Mouse (Mus musculus) lung, adult 2 months (tissue): ENCODE data around the gene Zfp869.

Experiments used
- CTCF ChIP-seq: fragments of 200-500 bp; IDR thresholded peaks from 2 replicates; pipeline ENCODE4 v1.5.1; 2011; ENCODE audit warnings: mild to moderate bottlenecking, low read length, control low read depth; ENCODE audit not compliant: insufficient read depth
- POLR2A ChIP-seq: fragments of 200-500 bp; IDR thresholded peaks from 2 replicates; pipeline ENCODE4 v1.6.1; 2011; ENCODE audit warnings: low read depth, mild to moderate bottlenecking, control low read depth, low read length, borderline replicate concordance; ENCODE audit errors: extremely low read depth

DNA sequence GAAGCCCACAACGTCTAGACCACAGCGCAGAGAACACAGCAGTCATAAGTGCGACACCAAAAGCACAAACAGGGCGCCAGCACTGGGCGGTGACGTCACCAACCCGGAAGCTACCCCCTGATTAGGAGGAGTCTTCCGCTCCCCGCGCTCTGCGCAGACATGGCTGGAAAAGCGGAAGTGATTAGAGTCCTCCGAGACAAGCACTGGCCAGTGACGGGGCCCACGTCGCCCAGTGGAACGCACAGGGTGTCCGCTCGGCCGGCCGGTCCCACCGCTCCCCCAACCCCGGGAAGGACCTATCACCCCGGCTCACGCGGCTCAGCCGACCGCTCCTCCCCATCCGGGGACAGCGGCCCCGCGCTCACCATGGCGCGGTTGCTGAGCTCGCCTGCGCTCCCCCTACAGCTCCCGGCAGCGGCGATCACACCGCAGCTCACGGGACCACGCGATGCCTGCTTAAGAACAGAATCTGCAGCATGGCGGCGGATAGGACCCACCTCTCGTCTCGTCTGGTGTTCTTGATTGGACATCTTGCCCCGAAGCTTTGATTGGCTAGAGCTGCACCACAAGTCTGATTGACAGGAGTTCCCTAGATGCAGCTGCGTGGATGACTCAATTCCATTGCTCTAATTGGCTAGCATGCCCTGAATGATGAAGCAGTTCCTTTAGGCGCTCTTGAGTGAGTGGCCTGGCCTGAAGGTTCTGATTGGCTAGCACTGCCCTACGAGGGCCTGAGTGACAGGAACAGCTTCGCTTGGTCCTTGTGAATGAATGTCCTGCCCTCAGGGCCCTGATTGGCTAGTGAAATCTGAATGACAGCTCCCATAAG, 6.1 kb upstream of the Zfp869 start:
- TF ChIP-seq CTCF (no peak), POLR2A (peak; percentile 93; the same call in 1 of the 2 replicates)
